Mouse (Mus musculus) C2C12 (cell line): ENCODE data around the gene Ryr3.

Source experiments
- CEBPB ChIP-seq: IDR thresholded peaks from one replicate; pipeline ENCODE4 v1.6.1; 2011; ENCODE audit warnings: low read depth, mild to moderate bottlenecking, control low read depth, moderate library complexity
- CTCF ChIP-seq: IDR thresholded peaks from one replicate; pipeline ENCODE4 v1.5.1; 2011; ENCODE audit not compliant: control insufficient read depth, insufficient read depth, insufficient read length
- FOSL1 ChIP-seq: IDR thresholded peaks from one replicate; pipeline ENCODE4 v1.8.0; 2011; ENCODE audit warnings: mild to moderate bottlenecking, low read length; ENCODE audit not compliant: poor library complexity, insufficient read depth, severe bottlenecking
- MAX ChIP-seq: IDR thresholded peaks from one replicate; pipeline ENCODE4 v1.6.1; 2011; ENCODE audit warnings: mild to moderate bottlenecking, control low read depth
- MYOD1 ChIP-seq: IDR thresholded peaks from one replicate; pipeline ENCODE4 v1.6.1; 2011; ENCODE audit warnings: low read depth; ENCODE audit not compliant: control insufficient read depth, insufficient read length
- MYOG ChIP-seq: IDR thresholded peaks from one replicate; pipeline ENCODE4 v1.6.1; 2011; ENCODE audit not compliant: control insufficient read depth, insufficient read length; ENCODE audit errors: extremely low read depth
- USF1 ChIP-seq: IDR thresholded peaks from one replicate; pipeline ENCODE4 v1.6.1; 2011; ENCODE audit warnings: low read depth, mild to moderate bottlenecking, control low read depth, moderate library complexity

DNA sequence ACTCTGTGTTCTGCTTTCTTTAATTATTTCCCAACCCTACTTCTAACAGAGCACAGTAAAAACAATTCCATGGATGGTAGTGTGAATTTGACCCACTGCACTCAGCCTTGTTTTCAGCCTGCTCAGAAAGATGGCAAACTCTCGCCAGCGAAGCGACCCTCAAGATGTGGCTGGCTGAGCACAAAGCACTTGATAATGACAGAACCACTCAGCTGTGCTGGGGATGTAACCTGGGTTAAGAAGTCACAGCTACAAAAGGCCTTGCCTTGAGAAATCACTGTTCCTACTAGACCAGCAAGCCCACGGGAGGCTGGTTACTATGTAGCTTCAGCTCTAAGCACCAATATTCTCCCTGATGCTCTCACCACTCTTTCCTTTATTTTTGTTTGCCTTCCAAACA lies 140.5 kb downstream of the Ryr3 start:
- TF ChIP-seq CTCF (no peak), MAX (no peak), CEBPB (no peak), USF1 (no peak), MYOG (no peak), MYOD1 (no peak), FOSL1 (no peak)
